Mouse (Mus musculus) lung, adult 2 months (tissue): ENCODE measurements at regions not wholly inside any gene's neighbourhood (a gene's known extent, or its start where the extent isn't known, plus 50 kb on each side); places are given as distances from the start of the nearest gene placed in this dataset.

Experiments
- CTCF ChIP-seq: fragments of 200-500 bp; IDR thresholded peaks from 2 replicates; pipeline ENCODE4 v1.5.1; 2011; ENCODE audit warnings: mild to moderate bottlenecking, low read length, control low read depth; ENCODE audit not compliant: insufficient read depth
- POLR2A ChIP-seq: fragments of 200-500 bp; IDR thresholded peaks from 2 replicates; pipeline ENCODE4 v1.6.1; 2011; ENCODE audit warnings: low read depth, mild to moderate bottlenecking, control low read depth, low read length, borderline replicate concordance; ENCODE audit errors: extremely low read depth

- TF ChIP-seq CTCF (no peak), POLR2A (no peak)
Measured at GRCm38 (mm10) chr5:119598166-119598565, 72.3 kb upstream of the Tbx3 start.
